Mouse (Mus musculus) MEL (cell line): ENCODE results near the gene Arsg.

Experiments
- BHLHE40 ChIP-seq: IDR thresholded peaks from 2 replicates; pipeline ENCODE4 v1.6.1; 2012; ENCODE audit warnings: low read depth, mild to moderate bottlenecking, inconsistent platforms, low read length, improper control_type of control experiment, borderline replicate concordance
- CTCF ChIP-seq, 3 experiments: IDR thresholded peaks in 2 of 3; conservative IDR thresholded peaks in 1 of 3; 2 replicates each; pipeline ENCODE4 v1.5.1; 2011 to 2012; ENCODE audit warnings: low read length in 3 of 3, low read depth in 2 of 3, mild to moderate bottlenecking in 2 of 3, improper control_type of control experiment in 1 of 3, inconsistent platforms in 1 of 3, mixed read lengths in 1 of 3, moderate library complexity in 1 of 3; ENCODE audit not compliant: control insufficient read depth in 1 of 3, insufficient read depth in 1 of 3, poor library complexity in 1 of 3, severe bottlenecking in 1 of 3
- MAFK ChIP-seq: IDR thresholded peaks from 2 replicates; pipeline ENCODE4 v1.6.1; 2011; ENCODE audit warnings: low read depth, mild to moderate bottlenecking, low read length, improper control_type of control experiment, borderline replicate concordance
- MAX ChIP-seq: IDR thresholded peaks from 2 replicates; pipeline ENCODE4 v1.6.1; 2011; ENCODE audit warnings: low read length, improper control_type of control experiment
- MEF2A ChIP-seq: IDR thresholded peaks from 2 replicates; pipeline ENCODE4 v1.6.1; 2014; ENCODE audit warnings: low read depth, mild to moderate bottlenecking, inconsistent platforms, low read length, improper control_type of control experiment; ENCODE audit not compliant: poor library complexity, insufficient replicate concordance, severe bottlenecking; ENCODE audit errors: extremely low read depth
- POLR2A ChIP-seq, 2 experiments: IDR thresholded peaks; 2 replicates each; pipeline ENCODE4 v1.6.1; 2011 to 2012; ENCODE audit warnings: low read length in 2 of 2, mild to moderate bottlenecking in 2 of 2, control low read depth in 1 of 2, improper control_type of control experiment in 1 of 2, low read depth in 1 of 2, moderate library complexity in 1 of 2; ENCODE audit not compliant: control insufficient read depth in 1 of 2, insufficient read depth in 1 of 2, poor library complexity in 1 of 2
- SMC3 ChIP-seq: IDR thresholded peaks from 2 replicates; pipeline ENCODE4 v1.6.1; 2011; ENCODE audit warnings: low read depth, low read length, improper control_type of control experiment
- TAL1 ChIP-seq: IDR thresholded peaks from 2 replicates; pipeline ENCODE4 v1.6.1; 2012; ENCODE audit warnings: mild to moderate bottlenecking, inconsistent platforms, low read length, moderate library complexity, mixed read lengths
- USF1 ChIP-seq: IDR thresholded peaks from 2 replicates; pipeline ENCODE4 v1.6.1; 2014; ENCODE audit warnings: low read depth, mild to moderate bottlenecking, inconsistent platforms, low read length, improper control_type of control experiment, moderate library complexity
- USF2 ChIP-seq, 2 experiments: IDR thresholded peaks; 2 replicates each; pipeline ENCODE4 v1.6.1; 2011 to 2012; ENCODE audit warnings: improper control_type of control experiment in 2 of 2, low read length in 2 of 2, borderline replicate concordance in 1 of 2, inconsistent platforms in 1 of 2, low read depth in 1 of 2, mild to moderate bottlenecking in 1 of 2; ENCODE audit not compliant: insufficient read depth in 1 of 2

GRCm38 (mm10) chr11:109427353-109427752 is 45.8 kb upstream of the Arsg start:
- TF ChIP-seq POLR2A (IDR thresholded peaks at IDR 0.05; ENCODE audit: control insufficient read depth in 1 of 2, insufficient read depth in 1 of 2, low read depth in 1 of 2, low read length in 2 of 2, poor library complexity in 1 of 2) (no peak), SMC3 (no peak), CTCF (IDR thresholded peaks at IDR 0.05 in 2 of 3, conservative IDR thresholded peaks at IDR 0.05 in 1 of 3; ENCODE audit: control insufficient read depth in 1 of 3, insufficient read depth in 1 of 3, low read depth in 2 of 3, low read length in 3 of 3, poor library complexity in 1 of 3, severe bottlenecking in 1 of 3) (no peak), MEF2A (no peak), BHLHE40 (no peak), TAL1 (no peak), USF2 (IDR thresholded peaks at IDR 0.05; ENCODE audit: borderline replicate concordance in 1 of 2, insufficient read depth in 1 of 2, low read depth in 1 of 2, low read length in 2 of 2) (no peak), MAX (no peak), USF1 (no peak), MAFK (no peak)
